Comparison of ENCODE assay signal across 18 mouse cellular contexts in the genomic region with DNA sequence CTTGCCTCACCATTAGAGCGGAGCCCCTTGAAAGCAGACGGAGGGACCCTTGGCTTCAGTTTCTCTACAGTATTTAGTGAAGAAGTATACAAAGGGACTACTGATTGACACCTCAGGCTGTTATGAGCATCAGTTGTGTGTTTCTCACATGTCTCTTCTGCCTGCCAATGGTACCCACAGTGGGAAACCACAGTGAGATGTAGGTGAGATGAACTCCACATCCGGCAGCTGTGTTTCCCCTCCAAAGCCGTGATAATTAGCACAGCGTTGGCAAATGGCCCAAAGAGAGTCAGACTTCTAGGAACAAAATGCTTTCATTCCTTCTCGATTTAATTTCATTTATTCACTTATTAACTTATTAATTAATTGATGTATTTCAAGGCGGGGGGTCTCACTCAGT. TPM values are rescaled to one million over a fixed set of nuclear protein-coding genes. Genes with fewer than 3 reads are reported as not detected.
DNase-seq lines count a peak whose midpoint lies in the region; ATAC-seq lines count a peak whose summit lies in the region.
"Had no signal": no experiment of that assay in that cellular context is flagged by ENCODE, and none has a peak within 500 bp of the region (broad histone marks: within the 10 kb centered on the region; RNA-seq: fewer than 3 reads in every experiment).

No protein-coding gene starts in this region.

- no peak overlapping the region for H3K4me3 ChIP-seq in hindbrain, embryonic 14.5 days (replicated peaks; ENCODE audit: low read length)
- H3K4me3 ChIP-seq: kidney, embryonic 15.5 days; limb, embryonic 15.5 days; liver, embryonic 15.5 days; midbrain, embryonic 12.5 days had no signal

- H3K9ac ChIP-seq in hindbrain, embryonic 14.5 days = no peak overlapping the region
- H3K9ac ChIP-seq: kidney, embryonic 15.5 days; limb, embryonic 15.5 days; liver, embryonic 15.5 days; midbrain, embryonic 12.5 days had no signal

- ATAC-seq in activated CD4-positive, CD25-positive, alpha-beta regulatory T cell, adult 4 months = peak; percentile 97
- ATAC-seq in megakaryocyte progenitor cell, adult 5-6 weeks (replicated peaks; ENCODE audit: poor library complexity) = peak; percentile 46
- no peak for ATAC-seq in hindbrain, embryonic 14.5 days (ENCODE audit: low FRiP score)
- ATAC-seq: forebrain, embryonic 16.5 days had no signal

- no peak overlapping the region for H3K27ac ChIP-seq in hindbrain, embryonic 14.5 days
- H3K27ac ChIP-seq: kidney, embryonic 15.5 days; limb, embryonic 15.5 days; liver, embryonic 15.5 days; macrophage; midbrain, embryonic 12.5 days had no signal

- intact Hi-C loops in left cerebral cortex, postnatal 25 days (cut with DNase I) = no loop called here

- H3K9me3 ChIP-seq in hindbrain, embryonic 14.5 days (ENCODE audit: control insufficient read depth, low read length) = no peaks in the 10 kb centered on the region
- H3K9me3 ChIP-seq: kidney, embryonic 15.5 days; limb, embryonic 15.5 days; liver, embryonic 15.5 days; midbrain, embryonic 12.5 days had no signal

- peak; percentile 66 for DNase-seq in CD4-positive, CD25-positive, alpha-beta regulatory T cell, adult 2 months (ENCODE audit: low read depth, low spot score)
- peak; percentile 62 for DNase-seq in thymus, postnatal 14 days
- no peak for DNase-seq in left cerebral cortex, postnatal 25 days (ENCODE audit: low spot score in 2 of 2)
- DNase-seq in hindbrain, embryonic 14.5 days (ENCODE audit: low spot score) = no peak
- DNase-seq in urinary bladder, adult 2 months (ENCODE audit: low spot score) = no peak
- DNase-seq in right cerebral cortex, postnatal 4 days = no peak
- DNase-seq: cerebellum, adult 2 months; right cerebral cortex, postnatal 25 days had no signal

- 83% methylated on average over 7 of the region's 7 CpGs for WGBS in hindbrain, embryonic 14.5 days

- no peak overlapping the region for H3K4me2 ChIP-seq in hindbrain, embryonic 14.5 days (replicated peaks)
- H3K4me2 ChIP-seq: kidney, embryonic 15.5 days; limb, embryonic 15.5 days; liver, embryonic 15.5 days; midbrain, embryonic 12.5 days had no signal

- H3K36me3 ChIP-seq in hindbrain, embryonic 14.5 days (replicated peaks; ENCODE audit: control insufficient read depth, insufficient read depth) = no peaks in the 10 kb centered on the region
- H3K36me3 ChIP-seq: kidney, embryonic 15.5 days; limb, embryonic 15.5 days; liver, embryonic 15.5 days; midbrain, embryonic 12.5 days had no signal

- H3K4me1 ChIP-seq in hindbrain, embryonic 14.5 days (replicated peaks; ENCODE audit: control insufficient read depth, insufficient read depth, low read length) = peaks cover 19% of the 10 kb centered on the region

- no peaks in the 10 kb centered on the region for H3K27me3 ChIP-seq in hindbrain, embryonic 14.5 days (ENCODE audit: control insufficient read depth, insufficient read depth, low read length)
- H3K27me3 ChIP-seq: midbrain, embryonic 12.5 days had no signal

RNA-seq across cellular contexts. Expression of a gene that starts 4.3 kb away (rescaled TPM):
- polyA plus RNA-seq in activated CD4-positive, CD25-positive, alpha-beta regulatory T cell, adult 4 months (2017; shearing (Covaris generic)) = not detected
- not detected in 2 replicates for total RNA-seq in megakaryocyte progenitor cell, adult 5-6 weeks (2015)
- total RNA-seq in megakaryocyte progenitor cell, adult 5-6 weeks (2017) = not detected in 2 replicates
- 10 to 100 TPM; 73.5 to 90.0 TPM for total RNA-seq in left cerebral cortex, postnatal 25 days (2021)
- 48.0 and 56.9 TPM in 2 replicates for polyA plus RNA-seq in hindbrain, embryonic 14.5 days (2014; fragmentation: Nextera tagmentation; extraction: Ambion mirVana)
- polyA plus RNA-seq in urinary bladder, adult 2 months (2012; rRNA removed) = not detected in 2 replicates
- total RNA-seq: monocyte, adult 5-6 weeks had no signal
- polyA plus RNA-seq: C2C12; liver, embryonic 15.5 days; macrophage had no signal

RNA-seq across cellular contexts. Expression of a gene that starts 25.8 kb away (rescaled TPM):
- polyA plus RNA-seq in activated CD4-positive, CD25-positive, alpha-beta regulatory T cell, adult 4 months (2017; shearing (Covaris generic)) = under 1 TPM; 0.30 to 0.33 TPM
- 6.8 and 9.0 TPM in 2 replicates for total RNA-seq in megakaryocyte progenitor cell, adult 5-6 weeks (2015)
- 1.9 and 2.2 TPM in 2 replicates for total RNA-seq in megakaryocyte progenitor cell, adult 5-6 weeks (2017)
- 10 to 100 TPM; 14.0 to 15.6 TPM for total RNA-seq in left cerebral cortex, postnatal 25 days (2021)
- 18.8 and 19.5 TPM in 2 replicates for polyA plus RNA-seq in hindbrain, embryonic 14.5 days (2014; fragmentation: Nextera tagmentation; extraction: Ambion mirVana)
- polyA plus RNA-seq in urinary bladder, adult 2 months (2012; rRNA removed) = 8.6 and 12.6 TPM in 2 replicates
- total RNA-seq: monocyte, adult 5-6 weeks had no signal

RNA-seq across cellular contexts. Expression of a gene that starts 28.3 kb away (rescaled TPM):
- polyA plus RNA-seq in activated CD4-positive, CD25-positive, alpha-beta regulatory T cell, adult 4 months (2017; shearing (Covaris generic)) = 1 to 10 TPM; 3.4 to 5.1 TPM
- not detected in 2 replicates for total RNA-seq in megakaryocyte progenitor cell, adult 5-6 weeks (2015)
- not detected in 2 replicates for total RNA-seq in megakaryocyte progenitor cell, adult 5-6 weeks (2017)
- under 1 TPM; 0.66 to 0.76 TPM for total RNA-seq in left cerebral cortex, postnatal 25 days (2021)
- 0.95 and 1.0 TPM in 2 replicates for polyA plus RNA-seq in hindbrain, embryonic 14.5 days (2014; fragmentation: Nextera tagmentation; extraction: Ambion mirVana)
- polyA plus RNA-seq in urinary bladder, adult 2 months (2012; rRNA removed) = 2.4 and 2.9 TPM in 2 replicates
- total RNA-seq: monocyte, adult 5-6 weeks had no signal

RNA-seq across cellular contexts. Expression of a gene that starts 39.7 kb away (rescaled TPM):
- 10 to 100 TPM; 65.1 to 86.1 TPM for polyA plus RNA-seq in activated CD4-positive, CD25-positive, alpha-beta regulatory T cell, adult 4 months (2017; shearing (Covaris generic))
- total RNA-seq in megakaryocyte progenitor cell, adult 5-6 weeks (2015) = 50.3 and 75.6 TPM in 2 replicates
- total RNA-seq in megakaryocyte progenitor cell, adult 5-6 weeks (2017) = 66.8 and 67.2 TPM in 2 replicates
- total RNA-seq in left cerebral cortex, postnatal 25 days (2021) = 100 to 1,000 TPM; 101 to 117 TPM
- 93.7 and 95.3 TPM in 2 replicates for polyA plus RNA-seq in hindbrain, embryonic 14.5 days (2014; fragmentation: Nextera tagmentation; extraction: Ambion mirVana)
- polyA plus RNA-seq in urinary bladder, adult 2 months (2012; rRNA removed) = 110 and 132 TPM in 2 replicates

RNA-seq across cellular contexts. Expression of a gene that starts 42.7 kb away (rescaled TPM):
- polyA plus RNA-seq in activated CD4-positive, CD25-positive, alpha-beta regulatory T cell, adult 4 months (2017; shearing (Covaris generic)) = under 1 TPM; 0.70 to 0.74 TPM
- 5.3 and 5.7 TPM in 2 replicates for total RNA-seq in megakaryocyte progenitor cell, adult 5-6 weeks (2015)
- 2.8 and 4.1 TPM in 2 replicates for total RNA-seq in megakaryocyte progenitor cell, adult 5-6 weeks (2017)
- total RNA-seq in left cerebral cortex, postnatal 25 days (2021) = 1 to 10 TPM; 9.5 to 9.9 TPM
- 16.5 and 17.2 TPM in 2 replicates for polyA plus RNA-seq in hindbrain, embryonic 14.5 days (2014; fragmentation: Nextera tagmentation; extraction: Ambion mirVana)
- 8.7 and 9.7 TPM in 2 replicates for polyA plus RNA-seq in urinary bladder, adult 2 months (2012; rRNA removed)
- polyA plus RNA-seq: C2C12 had no signal

Comparison
In these comparisons a context has a peak if more than half of its experiments do, and no peak if none do; other contexts are left out.
1. DNase-seq: peak in CD4-positive, CD25-positive, alpha-beta regulatory T cell, adult 2 months (single experiment) and thymus, postnatal 14 days (single experiment); none in left cerebral cortex, postnatal 25 days (0 of 2), hindbrain, embryonic 14.5 days (single experiment), urinary bladder, adult 2 months (single experiment) and right cerebral cortex, postnatal 4 days (single experiment).
2. RNA of a gene that starts 4.3 kb away (polyA plus RNA-seq): 48.0 to 56.9 TPM in hindbrain, embryonic 14.5 days; not detected in activated CD4-positive, CD25-positive, alpha-beta regulatory T cell, adult 4 months and not detected in urinary bladder, adult 2 months; every median in the first group is over 10 times any median in the second.